Mouse (Mus musculus) forebrain, embryonic 11.5 days (tissue): Measurements from ENCODE around the gene Kcna7. TPM values are rescaled to one million over a fixed set of nuclear protein-coding genes. Genes with fewer than 3 reads are reported as not detected.

Experiments used
- ATAC-seq: fragments of 200-750 bp; cut with Nextera tagmentation; replicated peaks from 2 replicates; pipeline ENCODE4 v1.8.0; 2017; ENCODE audit warnings: moderate TSS enrichment; ENCODE audit not compliant: low FRiP score
- DNase-seq: peaks from one replicate; pipeline ENCODE4 v3.0.0-alpha.2; 2017; ENCODE audit warnings: low spot score
- H3K27ac ChIP-seq: fragments of 300-500 bp; sonication (generic); 2 replicates; pipeline ENCODE4 v1.5.1; 2014; ENCODE audit warnings: low read depth, low read length
- H3K27me3 ChIP-seq: fragments of 300-500 bp; sonication (generic); 2 replicates; pipeline ENCODE4 v1.6.1; 2014; ENCODE audit warnings: mild to moderate bottlenecking, low read length, mixed read lengths; ENCODE audit not compliant: control insufficient read depth, insufficient read depth
- H3K36me3 ChIP-seq: fragments of 300-500 bp; sonication (generic); 2 replicates; pipeline ENCODE4 v1.6.1; 2014; ENCODE audit warnings: mild to moderate bottlenecking, low read length, moderate library complexity, mixed read lengths; ENCODE audit not compliant: control insufficient read depth, insufficient read depth
- H3K4me1 ChIP-seq: fragments of 300-500 bp; sonication (generic); replicated peaks from 2 replicates; pipeline ENCODE4 v1.6.1; 2014; ENCODE audit warnings: low read length, mixed read lengths; ENCODE audit not compliant: control insufficient read depth, insufficient read depth
- H3K4me2 ChIP-seq: fragments of 300-500 bp; sonication (generic); 2 replicates; pipeline ENCODE4 v1.6.1; 2014; ENCODE audit warnings: low read depth, mild to moderate bottlenecking, low read length, moderate library complexity, mixed read lengths; ENCODE audit not compliant: severe bottlenecking
- H3K4me3 ChIP-seq: fragments of 300-500 bp; sonication (generic); 2 replicates; pipeline ENCODE4 v1.5.1; 2014; ENCODE audit warnings: low read depth, low read length
- H3K9ac ChIP-seq: fragments of 300-500 bp; sonication (generic); 2 replicates; pipeline ENCODE4 v1.6.1; 2014; ENCODE audit warnings: low read length
- H3K9me3 ChIP-seq: fragments of 300-500 bp; sonication (generic); 2 replicates; pipeline ENCODE4 v1.6.1; 2016; ENCODE audit warnings: low read length, mixed read lengths; ENCODE audit not compliant: control insufficient read depth
- WGBS: fragments of 180-500 bp; shearing (Covaris S2); extraction: QIAGEN DNeasy Blood & Tissue Kit; methylation state at CpG from one replicate; pipeline ENCODE4 v1.1.7; 2014; 5-methylcytosine and 5-hydroxymethylcytosine counted together
- polyA plus RNA-seq: library from polyadenylated mRNA; unstranded; fragments of >200 nt; fragmentation: Nextera tagmentation; extraction: Ambion mirVana; gene quantifications from 2 replicates; pipeline ENCODE4 v1.2.1, GENCODE M21; 2014

Gene Kcna7
- polyA plus RNA-seq, 1 experiment from 2014 or later, result not detected

DNA sequence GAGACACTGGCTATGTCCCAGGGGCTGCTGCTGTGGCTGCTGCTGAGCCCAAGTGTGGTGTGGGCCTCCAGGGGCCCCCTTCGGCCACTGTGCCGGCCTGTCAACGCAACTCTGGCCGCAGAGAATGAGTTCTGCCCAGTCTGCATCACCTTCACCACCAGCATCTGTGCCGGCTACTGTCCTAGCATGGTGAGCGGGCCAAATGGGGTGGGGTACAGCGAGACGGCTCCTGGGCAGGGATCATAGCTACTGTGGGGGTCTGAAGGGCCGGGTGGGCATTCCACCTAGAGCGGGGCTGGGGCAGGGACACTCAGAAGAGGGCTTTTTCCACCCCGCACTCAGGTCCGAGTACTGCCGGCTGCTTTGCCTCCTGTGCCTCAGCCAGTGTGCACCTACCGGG, 15.7 kb downstream of the Kcna7 start:
- WGBS, result 85% methylated on average over 14 of the region's 14 CpGs
- H3K27me3 ChIP-seq, result peaks cover 34% of the 10 kb centered on the region
- H3K4me1 ChIP-seq, result no peaks in the 10 kb centered on the region

DNA sequence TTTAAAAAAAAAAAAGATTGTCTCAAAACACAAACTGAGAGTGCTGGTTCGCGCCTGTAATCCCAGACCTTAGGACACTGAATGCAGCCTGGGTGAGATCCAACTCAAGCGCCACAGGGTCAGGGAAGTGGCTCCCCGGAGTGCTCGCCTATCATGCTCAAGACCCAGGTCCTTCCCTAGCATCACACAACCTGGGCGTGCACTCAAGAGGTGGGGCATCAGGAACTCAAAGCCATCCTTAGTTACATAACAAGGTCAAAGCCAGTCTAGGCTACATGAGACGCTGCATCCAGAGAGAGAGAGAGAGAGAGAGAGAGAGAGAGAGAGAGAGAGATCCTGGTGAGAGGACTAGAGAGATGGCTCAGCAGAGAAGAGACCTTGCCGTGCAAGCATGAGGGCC, 21.1 kb downstream of the Kcna7 start:
- no peaks in the 10 kb centered on the region for H3K4me1 ChIP-seq
- peaks cover 32% of the 10 kb centered on the region; the same call in 1 of the 2 replicates for H3K36me3 ChIP-seq
- no peak overlapping the region for H3K4me3 ChIP-seq
- no peak for DNase-seq
- H3K4me2 ChIP-seq, result no peak overlapping the region
- H3K27me3 ChIP-seq, result no peaks in the 10 kb centered on the region
- no peak overlapping the region for H3K27ac ChIP-seq
- no peaks in the 10 kb centered on the region for H3K9me3 ChIP-seq
- no peak for ATAC-seq
- H3K9ac ChIP-seq, result no peak overlapping the region
- 93% methylated on average over 8 of the region's 8 CpGs for WGBS

More for the DNA sequence above, 15.7 kb downstream of the Kcna7 start:
- Histone ChIP-seq H3K36me3 (peaks cover 30% of the 10 kb centered on the region; the same call in 1 of the 2 replicates), H3K4me3 (no peak overlapping the region), H3K9me3 (no peaks in the 10 kb centered on the region), H3K4me2 (no peak overlapping the region), H3K27ac (no peak overlapping the region), H3K9ac (no peak overlapping the region)
- ATAC-seq, result no peak
- DNase-seq, result no peak

GRCm38 (mm10) chr7:45433835-45434202, 28.4 kb downstream of the Kcna7 start:
- WGBS, result 0% methylated on average over 7 of the region's 7 CpGs
- no peaks in the 10 kb centered on the region for H3K9me3 ChIP-seq
- no peak for DNase-seq
- no peaks in the 10 kb centered on the region for H3K27me3 ChIP-seq
- ATAC-seq, result no peak
- peak overlapping the region; percentile 89 for H3K4me3 ChIP-seq
- peaks cover 1% of the 10 kb centered on the region; the same call in 1 of the 2 replicates for H3K36me3 ChIP-seq
- peak overlapping the region; percentile 85; the same call in 1 of the 2 replicates for H3K27ac ChIP-seq
- H3K4me2 ChIP-seq, result peak overlapping the region; percentile 77
- peaks cover 16% of the 10 kb centered on the region for H3K4me1 ChIP-seq
- H3K9ac ChIP-seq, result peak overlapping the region; percentile 86

DNA sequence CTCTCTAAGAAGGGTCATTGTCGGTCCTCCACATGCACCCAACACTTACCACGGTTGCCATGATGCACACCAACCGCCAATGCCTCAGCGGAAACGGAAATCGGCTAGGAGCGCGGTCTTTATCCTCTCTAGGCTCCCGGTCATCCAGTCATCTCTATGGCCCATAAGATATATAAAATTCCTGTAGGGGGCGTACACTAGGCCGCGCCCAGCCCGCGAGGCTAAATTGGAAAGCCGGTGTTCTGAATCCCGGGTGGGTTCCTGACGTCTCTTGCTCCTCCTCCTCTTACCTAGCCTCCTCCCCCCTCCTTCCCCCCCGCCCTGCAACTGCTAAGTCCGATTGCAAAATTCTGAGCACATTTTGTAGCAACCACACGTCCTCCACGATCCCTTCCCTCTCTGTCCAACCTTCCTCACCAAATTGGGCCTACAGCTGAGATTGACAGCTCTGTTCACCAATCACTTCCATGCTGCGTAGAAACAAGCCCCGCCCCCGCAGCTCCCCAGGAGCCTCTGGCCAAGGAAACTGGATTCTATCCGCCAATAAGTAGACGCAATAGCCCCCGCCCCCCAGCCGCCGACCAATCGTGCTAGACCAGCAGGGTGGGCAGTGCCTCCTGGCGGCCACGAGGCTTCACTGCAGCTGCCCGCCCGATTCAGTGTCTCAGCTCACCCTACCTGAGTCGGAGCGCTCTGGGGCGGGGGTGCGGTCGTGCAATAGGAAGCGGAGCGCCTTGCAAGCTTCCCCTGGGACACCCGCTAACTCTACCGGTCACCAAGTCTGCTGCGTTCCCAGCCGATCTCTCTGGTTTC, 29.0 kb downstream of the Kcna7 start, which contains the start of gene Gys1:
Gene Gys1 (plus strand): TSS at position 642 of the 813 bp plus-strand sequence.
- peak within 1 kb of the TSS; percentile 89 for H3K4me3 ChIP-seq
- no peaks in the 10 kb centered on the region for H3K27me3 ChIP-seq
- DNase-seq (peak; percentile 100), ATAC-seq (peak; percentile 97)
- H3K4me1 ChIP-seq, result peaks cover 16% of the 10 kb centered on the region
- H3K4me2 ChIP-seq, result peak within 1 kb of the TSS; percentile 77
- no peaks in the 10 kb centered on the region; the same call in 1 of the 2 replicates for H3K36me3 ChIP-seq
- peak within 1 kb of the TSS; percentile 86 for H3K9ac ChIP-seq
- peak within 1 kb of the TSS; percentile 85 for H3K27ac ChIP-seq
- H3K9me3 ChIP-seq, result no peaks in the 10 kb centered on the region
- under 1% methylated on average over 44 of the region's 45 CpGs for WGBS

DNA sequence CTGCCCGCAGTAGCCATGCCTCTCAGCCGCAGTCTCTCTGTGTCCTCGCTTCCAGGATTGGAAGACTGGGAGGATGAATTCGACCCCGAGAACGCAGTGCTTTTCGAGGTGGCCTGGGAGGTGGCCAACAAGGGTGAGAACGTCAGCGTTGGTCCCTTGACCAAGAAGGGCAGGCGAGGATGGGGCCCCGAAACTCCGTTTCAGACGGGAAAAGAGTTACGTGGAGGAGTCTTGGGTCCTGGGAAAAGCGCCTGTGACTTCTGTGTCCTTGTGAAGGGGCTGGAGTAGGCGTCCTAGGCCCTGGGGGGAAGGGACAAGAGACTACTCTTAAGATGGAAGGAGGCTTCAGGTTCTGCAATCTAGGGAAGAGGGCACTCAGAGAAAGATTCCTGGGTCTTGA, 29.6 kb downstream of the Kcna7 start:
- H3K27ac ChIP-seq, result no peak overlapping the region

DNA sequence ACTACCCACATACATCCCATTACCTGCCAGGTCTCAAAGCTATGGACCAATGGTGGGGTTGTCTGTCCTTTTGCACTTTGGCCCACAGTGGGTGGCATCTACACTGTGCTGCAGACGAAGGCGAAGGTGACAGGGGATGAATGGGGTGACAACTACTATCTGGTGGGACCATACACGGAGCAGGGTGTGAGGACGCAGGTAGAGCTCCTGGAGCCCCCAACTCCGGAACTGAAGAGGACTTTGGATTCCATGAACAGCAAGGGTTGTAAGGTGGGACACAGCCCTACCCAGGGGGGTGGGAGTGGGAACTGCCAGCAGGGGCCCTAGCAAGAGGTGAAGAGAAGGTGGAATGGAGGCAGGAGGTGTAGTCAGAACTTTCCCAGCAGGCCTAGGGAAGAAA, 31.0 kb downstream of the Kcna7 start:
- Histone ChIP-seq H3K27ac (no peak overlapping the region), H3K9me3 (no peaks in the 10 kb centered on the region), H3K36me3 (no peaks in the 10 kb centered on the region), H3K4me2 (no peak overlapping the region), H3K4me3 (no peak overlapping the region), H3K4me1 (peaks cover 16% of the 10 kb centered on the region), H3K9ac (no peak overlapping the region), H3K27me3 (no peaks in the 10 kb centered on the region)
- ATAC-seq, result no peak
- WGBS, result 89% methylated on average over 5 of the region's 5 CpGs
- DNase-seq, result no peak

More for the DNA sequence above, 29.6 kb downstream of the Kcna7 start:
- WGBS, result 2% methylated on average over 16 of the region's 16 CpGs
- Histone ChIP-seq H3K4me1 (peaks cover 16% of the 10 kb centered on the region), H3K4me3 (peak overlapping the region; percentile 89), H3K27me3 (no peaks in the 10 kb centered on the region), H3K9me3 (no peaks in the 10 kb centered on the region), H3K4me2 (peak overlapping the region; percentile 69), H3K9ac (peak overlapping the region; percentile 78), H3K36me3 (no peaks in the 10 kb centered on the region; the same call in 1 of the 2 replicates)
- ATAC-seq (no peak), DNase-seq (no peak)

GRCm38 (mm10) chr7:45437046-45437445, 31.6 kb downstream of the Kcna7 start:
- 23% methylated on average over 6 of the region's 6 CpGs for WGBS
- H3K4me1 ChIP-seq, result peaks cover 16% of the 10 kb centered on the region
- H3K9ac ChIP-seq, result no peak overlapping the region
- DNase-seq (no peak), ATAC-seq (no peak)
- no peaks in the 10 kb centered on the region for H3K36me3 ChIP-seq
- H3K9me3 ChIP-seq, result no peaks in the 10 kb centered on the region
- H3K27me3 ChIP-seq, result no peaks in the 10 kb centered on the region
- H3K4me3 ChIP-seq, result no peak overlapping the region
- no peak overlapping the region for H3K4me2 ChIP-seq
- no peak overlapping the region for H3K27ac ChIP-seq

DNA sequence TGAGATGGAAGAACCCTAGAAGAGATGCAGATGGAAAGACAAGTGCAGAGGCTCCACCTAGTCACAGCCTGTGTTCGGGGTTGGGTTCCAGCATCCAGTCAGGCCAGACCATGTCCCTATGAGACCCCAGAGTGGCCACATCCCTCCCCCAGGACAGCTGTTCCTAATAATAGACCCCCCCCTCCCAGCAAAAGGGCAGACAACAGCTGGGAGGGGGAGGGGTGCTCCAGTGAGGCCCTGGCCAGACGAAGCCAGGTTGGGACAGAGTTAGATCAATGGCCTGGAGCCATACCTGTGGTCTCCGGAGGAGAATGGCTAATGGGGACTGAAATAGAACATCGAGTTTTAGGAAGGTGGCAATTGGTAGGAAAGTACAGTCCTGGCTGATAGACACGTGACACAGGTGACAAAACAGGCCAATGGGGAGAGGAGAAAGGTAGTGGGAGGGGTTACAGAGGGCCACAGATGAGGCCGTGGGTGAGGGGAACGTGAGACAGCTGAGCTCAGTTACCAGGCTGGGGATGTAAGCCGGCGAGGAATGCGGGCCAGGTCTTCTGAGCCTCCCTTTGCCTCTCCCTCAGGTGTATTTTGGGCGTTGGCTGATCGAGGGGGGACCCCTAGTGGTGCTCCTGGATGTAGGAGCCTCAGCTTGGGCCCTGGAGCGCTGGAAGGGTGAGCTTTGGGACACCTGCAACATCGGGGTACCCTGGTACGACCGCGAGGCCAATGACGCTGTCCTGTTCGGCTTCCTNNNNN, 32.2 kb downstream of the Kcna7 start, which contains the start of gene Ruvbl2:
Gene Ruvbl2 (minus strand): TSS at position 576 of the 756 bp plus-strand sequence.
- ATAC-seq, result no peak
- no peaks in the 10 kb centered on the region for H3K36me3 ChIP-seq
- H3K9ac ChIP-seq, result no peak within 1 kb of the TSS
- no peak for DNase-seq
- no peaks in the 10 kb centered on the region for H3K9me3 ChIP-seq
- H3K4me1 ChIP-seq, result peaks cover 16% of the 10 kb centered on the region
- H3K27ac ChIP-seq, result no peak within 1 kb of the TSS
- no peak within 1 kb of the TSS for H3K4me3 ChIP-seq
- WGBS, result 15% methylated on average over 19 of the region's 19 CpGs
- H3K27me3 ChIP-seq, result no peaks in the 10 kb centered on the region
- no peak within 1 kb of the TSS for H3K4me2 ChIP-seq
